In genomic region chr16:93973554-93973953, GRCm38 (mm10) we compare ENCODE assay signal across 10 mouse cellular contexts. TPM values are rescaled to one million over a fixed set of nuclear protein-coding genes. Genes with fewer than 3 reads are reported as not detected.
A peak's percentile ranks its signal among the peaks of the same experiment; 100 is the strongest.
DNase-seq lines count a peak whose midpoint lies in the region; ATAC-seq and TF ChIP-seq lines count a peak whose summit lies in the region.
"Had no signal": no experiment of that assay in that cellular context is flagged by ENCODE, and none has a peak within 500 bp of the region (broad histone marks: within the 10 kb centered on the region; RNA-seq: fewer than 3 reads in every experiment).

No protein-coding gene starts in this region.

- no peak for TF ChIP-seq CTCF in gastrocnemius, adult 2 months (IDR thresholded peaks at IDR 0.05)

- intact Hi-C loops in gastrocnemius, adult 2 months (cut with DNase I), result no loop called here
- intact Hi-C loops in gastrocnemius, postnatal 36 days (cut with DNase I), result no loop called here

- H3K9ac ChIP-seq in intestine, embryonic 14.5 days (ENCODE audit: low read length), result peak overlapping the region; percentile 22; the same call in 1 of the 2 replicates
- H3K9ac ChIP-seq in midbrain, embryonic 11.5 days (ENCODE audit: low read length), result peak overlapping the region; percentile 30; the same call in 1 of the 2 replicates

- DNase-seq in gastrocnemius, adult 2 months, result no peak
- DNase-seq in gastrocnemius, postnatal 10 days, result no peak
- no peak for DNase-seq in intestine, embryonic 14.5 days (ENCODE audit: low spot score)
- peak; percentile 83 for DNase-seq in midbrain, embryonic 11.5 days (ENCODE audit: low spot score, missing footprints)
- DNase-seq in thymus, postnatal 25 days, result peak; percentile 62
- no peak for DNase-seq in gastrocnemius, postnatal 36 days
- DNase-seq in urinary bladder, postnatal 10 days (ENCODE audit: low spot score), result no peak

- peak; percentile 77 for ATAC-seq in common myeloid progenitor, adult 5-6 weeks (replicated peaks; ENCODE audit: low read depth, poor library complexity, severe bottlenecking)
- no peak; the same call in 1 of the 2 replicates for ATAC-seq in intestine, embryonic 14.5 days (replicated peaks; ENCODE audit: low FRiP score, low TSS enrichment, low read depth)
- peak; percentile 44; the same call in 1 of the 2 replicates for ATAC-seq in midbrain, embryonic 11.5 days (ENCODE audit: low FRiP score)

- H3K27ac ChIP-seq in gastrocnemius, adult 2 months, result no peak overlapping the region
- H3K27ac ChIP-seq in intestine, embryonic 14.5 days (ENCODE audit: low read depth), result no peak overlapping the region
- H3K27ac ChIP-seq in midbrain, embryonic 11.5 days (ENCODE audit: low read depth, low read length), result no peak overlapping the region
- H3K27ac ChIP-seq: macrophage had no signal

- 0 out of 2 replicates have a peak, but pooled peaks cover 4% of the 10 kb centered on the region for H3K4me1 ChIP-seq in intestine, embryonic 14.5 days (replicated peaks; ENCODE audit: control insufficient read depth, insufficient read depth, low read length)
- H3K4me1 ChIP-seq in midbrain, embryonic 11.5 days (ENCODE audit: control insufficient read depth, insufficient read depth, low read length), result no peaks in the 10 kb centered on the region

- no peaks in the 10 kb centered on the region for H3K27me3 ChIP-seq in intestine, embryonic 14.5 days (replicated peaks; ENCODE audit: control insufficient read depth, insufficient read depth, low read length)
- no peaks in the 10 kb centered on the region for H3K27me3 ChIP-seq in midbrain, embryonic 11.5 days (ENCODE audit: control insufficient read depth, insufficient read depth, low read length)

- H3K4me3 ChIP-seq in gastrocnemius, adult 2 months, result peak overlapping the region; percentile 59
- H3K4me3 ChIP-seq in intestine, embryonic 14.5 days (ENCODE audit: low read depth, low read length), result peak overlapping the region; percentile 15; the same call in 1 of the 2 replicates
- H3K4me3 ChIP-seq in midbrain, embryonic 11.5 days (ENCODE audit: low read depth, low read length), result no peak overlapping the region

- 53% methylated on average over 5 of the region's 5 CpGs for WGBS in intestine, embryonic 14.5 days
- 54% methylated on average over 5 of the region's 5 CpGs for WGBS in midbrain, embryonic 11.5 days

- H3K36me3 ChIP-seq in intestine, embryonic 14.5 days (ENCODE audit: control insufficient read depth, insufficient read depth, low read length), result no peaks in the 10 kb centered on the region
- H3K36me3 ChIP-seq in midbrain, embryonic 11.5 days (ENCODE audit: control insufficient read depth, insufficient read depth, low read length), result no peaks in the 10 kb centered on the region
- H3K36me3 ChIP-seq: G1E had no signal

- H3K9me3 ChIP-seq in intestine, embryonic 14.5 days (ENCODE audit: control insufficient read depth, low read length), result no peaks in the 10 kb centered on the region
- H3K9me3 ChIP-seq in midbrain, embryonic 11.5 days (ENCODE audit: control insufficient read depth, low read length), result no peaks in the 10 kb centered on the region
- H3K9me3 ChIP-seq: G1E had no signal

- peak overlapping the region; percentile 45 for H3K4me2 ChIP-seq in intestine, embryonic 14.5 days (ENCODE audit: low read length)
- peak overlapping the region; percentile 24 for H3K4me2 ChIP-seq in midbrain, embryonic 11.5 days

RNA-seq across cellular contexts. Expression of gene Cldn14, which starts 35.1 kb away (rescaled TPM):
- not detected for total RNA-seq in gastrocnemius, adult 2 months (2021)
- under 1 TPM in 1 of 2 experiments, not detected in 1; 0.16 TPM for total RNA-seq in gastrocnemius, postnatal 10 days (2021)
- not detected in 2 replicates for total RNA-seq in common myeloid progenitor, adult 5-6 weeks (2017)
- 0.14 TPM in 1 of 2 replicates, not detected in the other for polyA plus RNA-seq in intestine, embryonic 14.5 days (2014; fragmentation: Nextera tagmentation; extraction: Ambion mirVana)
- not detected in 2 replicates for polyA plus RNA-seq in midbrain, embryonic 11.5 days (2014; fragmentation: Nextera tagmentation; extraction: Ambion mirVana)
- total RNA-seq in gastrocnemius, postnatal 36 days (2021), result under 1 TPM in 1 of 2 experiments, not detected in 1; 0.20 TPM
- total RNA-seq: G1E had no signal
- polyA plus RNA-seq: G1E, macrophage had no signal

Comparison
In these comparisons a context has a peak if more than half of its experiments do, and no peak if none do; other contexts are left out.
1. DNase-seq: peak in midbrain, embryonic 11.5 days (single experiment) and thymus, postnatal 25 days (single experiment); none in gastrocnemius, adult 2 months (single experiment), gastrocnemius, postnatal 10 days (single experiment), intestine, embryonic 14.5 days (single experiment), gastrocnemius, postnatal 36 days (0 of 2) and urinary bladder, postnatal 10 days (single experiment).